Mouse (Mus musculus) small intestine, adult 2 months (tissue): ENCODE results near the gene Hsp90ab1. TPM values are rescaled to one million over a fixed set of nuclear protein-coding genes. Genes with fewer than 3 reads are reported as not detected.

Experiments used
- H3K27ac ChIP-seq: fragments of 200-500 bp; 2 replicates; pipeline ENCODE4 v1.5.1; 2012; ENCODE audit warnings: low read depth, low read length, control low read depth, inconsistent platforms; ENCODE audit not compliant: insufficient read depth
- H3K27me3 ChIP-seq: fragments of 200-500 bp; 2 replicates; pipeline ENCODE4 v1.6.1; 2012; ENCODE audit warnings: mild to moderate bottlenecking, moderate library complexity, low read length, inconsistent platforms; ENCODE audit not compliant: control insufficient read depth, insufficient read depth
- H3K36me3 ChIP-seq: fragments of 200-500 bp; 2 replicates; pipeline ENCODE4 v1.6.1; 2012; ENCODE audit warnings: mild to moderate bottlenecking, low read length, control low read depth, inconsistent platforms; ENCODE audit not compliant: control insufficient read depth, insufficient read depth
- H3K4me1 ChIP-seq: fragments of 200-500 bp; 2 replicates; pipeline ENCODE4 v1.6.1; 2012; ENCODE audit warnings: low read length, inconsistent platforms, mixed read lengths; ENCODE audit not compliant: control insufficient read depth, insufficient read depth, insufficient read length
- H3K4me3 ChIP-seq: fragments of 200-500 bp; 2 replicates; pipeline ENCODE4 v1.5.1; 2012; ENCODE audit warnings: low read depth, mild to moderate bottlenecking, control low read depth, inconsistent platforms, low read length, moderate library complexity
- CTCF ChIP-seq: fragments of 200-500 bp; IDR thresholded peaks from 2 replicates; pipeline ENCODE4 v1.5.1; 2012; ENCODE audit warnings: low read depth, mild to moderate bottlenecking, control low read depth, inconsistent platforms, low read length, moderate library complexity, mixed read lengths; ENCODE audit not compliant: insufficient replicate concordance, insufficient read length; ENCODE audit errors: extremely low read depth
- POLR2A ChIP-seq: fragments of 200-500 bp; IDR thresholded peaks from 2 replicates; pipeline ENCODE4 v1.6.1; 2012; ENCODE audit warnings: low read depth, mild to moderate bottlenecking, control low read depth, inconsistent platforms, low read length, moderate library complexity
- WGBS: fragments of 180-500 bp; shearing (Covaris S2); methylation state at CpG from one replicate; pipeline ENCODE4 v1.1.7; 2018; 5-methylcytosine and 5-hydroxymethylcytosine counted together
- polyA plus RNA-seq: library from polyadenylated mRNA; depleted of rRNA; stranded (reverse); fragments of >200 nt; gene quantifications from 2 replicates; pipeline ENCODE4 v1.2.3, GENCODE M21; 2012

Hsp90ab1 gene
- polyA plus RNA-seq, 1 experiment = 157 TPM

DNA sequence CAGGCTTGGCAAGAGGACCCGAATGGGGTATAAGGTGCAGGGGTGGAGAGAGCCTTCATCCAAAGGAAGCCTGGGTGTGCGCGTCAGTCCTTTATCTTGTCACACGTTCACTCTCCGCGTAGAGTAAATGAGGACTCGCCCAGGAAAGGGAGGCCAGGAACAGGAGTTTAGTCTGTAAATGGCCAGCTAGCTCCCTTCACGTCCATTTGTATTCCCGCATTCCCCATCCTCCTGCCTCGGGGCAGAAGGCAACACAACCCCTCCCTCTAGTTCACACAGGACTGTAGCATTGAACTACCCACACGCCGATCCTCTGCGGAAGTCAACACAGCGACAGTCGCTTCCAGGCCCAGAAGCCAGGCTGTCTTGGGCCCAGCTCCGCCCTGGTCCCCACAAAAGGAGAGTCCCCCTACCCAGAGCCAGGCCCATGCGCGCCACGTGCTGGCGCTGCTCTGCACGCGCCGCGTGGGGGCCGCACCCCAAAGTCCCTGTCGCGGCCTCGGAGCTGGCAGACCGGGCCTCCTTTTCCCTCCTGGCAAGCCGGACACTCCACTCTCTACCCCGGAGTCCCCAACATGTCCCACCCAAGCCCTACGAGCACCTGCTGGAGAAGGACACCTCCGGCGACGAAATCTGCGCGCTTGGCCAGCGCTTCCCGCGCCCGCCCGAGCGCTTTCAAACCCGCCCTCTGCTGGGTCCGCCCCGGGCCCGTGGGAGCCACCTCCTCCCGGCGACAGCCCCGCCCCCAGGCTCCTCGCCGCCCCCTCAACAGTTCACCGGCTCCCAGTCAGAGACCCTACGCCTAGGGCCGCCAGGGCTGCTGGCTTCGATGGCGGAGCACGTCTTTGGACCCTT is 22.0 kb upstream of the Hsp90ab1 start:
- Histone ChIP-seq H3K27ac (no peak overlapping the region), H3K36me3 (no peaks in the 10 kb centered on the region), H3K4me3 (peak overlapping the region; percentile 68), H3K4me1 (peaks cover 30% of the 10 kb centered on the region), H3K27me3 (no peaks in the 10 kb centered on the region)
- 0 out of 2 replicates have a peak, but pooled peaks have one; percentile 2 for TF ChIP-seq CTCF
- no peak for TF ChIP-seq POLR2A
- WGBS = under 1% methylated on average over 57 of the region's 58 CpGs

GRCm38 (mm10) chr17:45594195-45594594 is 21.1 kb upstream of the Hsp90ab1 start:
- peaks cover 26% of the 10 kb centered on the region for H3K4me1 ChIP-seq
- WGBS = 66% methylated on average over 8 of the region's 8 CpGs
- H3K4me3 ChIP-seq = no peak overlapping the region
- 0 out of 2 replicates have a peak, but pooled peaks cover 3% of the 10 kb centered on the region for H3K36me3 ChIP-seq
- TF ChIP-seq POLR2A = no peak
- TF ChIP-seq CTCF = no peak
- no peaks in the 10 kb centered on the region for H3K27me3 ChIP-seq
- H3K27ac ChIP-seq = no peak overlapping the region

- H3K36me3 ChIP-seq = 0 out of 2 replicates have a peak, but pooled peaks cover 3% of the 10 kb centered on the region
- H3K4me1 ChIP-seq = peaks cover 23% of the 10 kb centered on the region
- 48% methylated on average over 8 of the region's 8 CpGs for WGBS
- no peak overlapping the region for H3K4me3 ChIP-seq
- H3K27ac ChIP-seq = no peak overlapping the region
- H3K27me3 ChIP-seq = no peaks in the 10 kb centered on the region
- no peak for TF ChIP-seq POLR2A
- no peak for TF ChIP-seq CTCF
Observed at GRCm38 (mm10) chr17:45593479-45593878, 20.4 kb upstream of the Hsp90ab1 start.

- H3K36me3 ChIP-seq = 0 out of 2 replicates have a peak, but pooled peaks cover 3% of the 10 kb centered on the region
- peak overlapping the region; percentile 12; the same call in 1 of the 2 replicates for H3K4me3 ChIP-seq
- H3K4me1 ChIP-seq = peaks cover 22% of the 10 kb centered on the region
- WGBS = 62% methylated on average over 8 of the region's 8 CpGs
- TF ChIP-seq CTCF (no peak), POLR2A (no peak)
- no peak overlapping the region; the same call in 1 of the 2 replicates for H3K27ac ChIP-seq
- H3K27me3 ChIP-seq = no peaks in the 10 kb centered on the region
Observed at GRCm38 (mm10) chr17:45592606-45593431, 19.7 kb upstream of the Hsp90ab1 start.

- H3K4me3 ChIP-seq = 0 out of 2 replicates have a peak overlapping the region, but pooled peaks have one; percentile 10
- H3K4me1 ChIP-seq = peaks cover 18% of the 10 kb centered on the region
- 0 out of 2 replicates have a peak, but pooled peaks cover 3% of the 10 kb centered on the region for H3K36me3 ChIP-seq
- WGBS = 58% methylated on average over 16 of the region's 16 CpGs
- H3K27me3 ChIP-seq = no peaks in the 10 kb centered on the region
- TF ChIP-seq POLR2A = no peak
- no peak for TF ChIP-seq CTCF
- no peak overlapping the region; the same call in none of the 2 replicates for H3K27ac ChIP-seq
Observed at GRCm38 (mm10) chr17:45591701-45592605, 18.9 kb upstream of the Hsp90ab1 start.

DNA sequence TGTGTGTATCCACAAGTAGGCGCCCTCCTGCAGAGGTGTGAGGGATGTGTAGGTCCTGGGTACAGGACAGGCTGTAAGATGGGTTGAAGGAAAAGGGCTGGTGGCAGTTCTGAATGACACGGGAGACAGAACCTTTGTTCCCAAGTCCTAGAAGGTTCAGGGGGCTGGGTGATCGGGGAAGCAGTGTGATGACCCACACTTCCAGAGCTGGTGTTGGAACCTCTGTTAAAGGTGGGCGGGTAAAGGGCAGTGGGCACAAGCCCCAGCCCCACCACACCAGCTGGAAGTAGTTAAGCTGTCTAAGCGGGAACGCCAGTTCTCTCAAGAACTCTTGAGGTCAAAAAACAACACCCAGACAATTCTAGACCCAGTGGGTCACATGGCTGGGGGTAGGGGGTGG is 17.3 kb upstream of the Hsp90ab1 start:
- WGBS = 82% methylated on average over 6 of the region's 6 CpGs
- TF ChIP-seq CTCF = no peak
- TF ChIP-seq POLR2A = no peak
- Histone ChIP-seq H3K4me1 (peaks cover 12% of the 10 kb centered on the region), H3K4me3 (no peak overlapping the region), H3K36me3 (peaks cover 3% of the 10 kb centered on the region; the same call in 1 of the 2 replicates), H3K27ac (no peak overlapping the region), H3K27me3 (no peaks in the 10 kb centered on the region)
